Mouse (Mus musculus) embryonic facial prominence, embryonic 13.5 days (tissue): ENCODE results near the gene Hmgcs2. TPM values are rescaled to one million over a fixed set of nuclear protein-coding genes. Genes with fewer than 3 reads are reported as not detected.

Experiments
- ATAC-seq: fragments of 200-750 bp; cut with Nextera tagmentation; 2 replicates; pipeline ENCODE4 v1.8.0; 2017; ENCODE audit warnings: low read depth; ENCODE audit not compliant: insufficient number of reproducible peaks, insufficient read depth, low FRiP score, low TSS enrichment
- H3K27ac ChIP-seq: fragments of 300-500 bp; sonication (generic); 2 replicates; pipeline ENCODE4 v1.5.1; 2015; ENCODE audit warnings: moderate library complexity, mild to moderate bottlenecking, inconsistent platforms
- H3K27me3 ChIP-seq: fragments of 300-500 bp; sonication (generic); 2 replicates; pipeline ENCODE4 v1.6.1; 2015; ENCODE audit warnings: mild to moderate bottlenecking, inconsistent platforms
- H3K36me3 ChIP-seq: fragments of 300-500 bp; sonication (generic); 2 replicates; pipeline ENCODE4 v1.6.1; 2015; ENCODE audit warnings: mild to moderate bottlenecking, inconsistent platforms
- H3K4me1 ChIP-seq: fragments of 300-500 bp; sonication (generic); 2 replicates; pipeline ENCODE4 v1.6.1; 2015; ENCODE audit warnings: inconsistent platforms
- H3K4me2 ChIP-seq: fragments of 300-500 bp; sonication (generic); 2 replicates; pipeline ENCODE4 v1.6.1; 2015; ENCODE audit warnings: moderate library complexity, mild to moderate bottlenecking, inconsistent platforms
- H3K4me3 ChIP-seq: fragments of 300-500 bp; sonication (generic); 2 replicates; pipeline ENCODE4 v1.5.1; 2015; ENCODE audit warnings: mild to moderate bottlenecking, inconsistent platforms
- H3K9ac ChIP-seq: fragments of 300-500 bp; sonication (generic); 2 replicates; pipeline ENCODE4 v1.6.1; 2015; ENCODE audit warnings: mild to moderate bottlenecking, inconsistent platforms
- H3K9me3 ChIP-seq: fragments of 300-500 bp; sonication (generic); 2 replicates; pipeline ENCODE4 v1.6.1; 2016; ENCODE audit warnings: inconsistent platforms
- WGBS: fragments of 180-500 bp; shearing (Covaris S2); methylation state at CpG from one replicate; pipeline ENCODE4 v1.1.7; 2015; ENCODE audit warnings: mixed read lengths; 5-methylcytosine and 5-hydroxymethylcytosine counted together
- polyA plus RNA-seq: library from polyadenylated mRNA; unstranded; fragments of >200 nt; fragmentation: Nextera tagmentation; extraction: Ambion mirVana; gene quantifications from 2 replicates; pipeline ENCODE4 v1.2.1, GENCODE M21; 2015

Hmgcs2 gene
- polyA plus RNA-seq, 1 experiment from 2014 or later = 2.6 TPM

DNA sequence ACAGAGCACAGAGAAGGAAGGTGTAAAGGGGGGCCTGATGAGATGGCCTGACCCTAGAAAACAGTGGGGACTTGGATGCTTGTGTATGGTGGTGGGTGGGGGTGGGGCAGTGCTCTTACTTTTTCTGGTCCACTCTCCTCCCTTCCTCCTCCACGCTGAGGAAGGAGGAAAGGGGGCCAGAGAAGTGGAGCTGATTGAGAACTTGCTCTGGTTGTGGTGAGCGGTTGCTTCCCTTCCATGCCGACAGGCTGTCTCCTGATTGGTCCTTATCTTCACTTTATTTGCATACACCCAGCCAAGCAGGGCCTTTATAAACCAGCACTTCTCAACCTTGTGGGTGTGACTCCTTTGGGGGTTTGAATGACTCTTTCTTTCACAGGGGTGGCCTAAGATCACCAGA is 26.2 kb upstream of the Hmgcs2 start:
- Histone ChIP-seq H3K27ac (no peak overlapping the region), H3K4me3 (no peak overlapping the region), H3K9ac (no peak overlapping the region), H3K36me3 (no peaks in the 10 kb centered on the region), H3K27me3 (no peaks in the 10 kb centered on the region), H3K9me3 (no peaks in the 10 kb centered on the region), H3K4me1 (peaks cover 6% of the 10 kb centered on the region), H3K4me2 (no peak overlapping the region)
- no peak for ATAC-seq
- WGBS = 82% methylated on average over 2 of the region's 3 CpGs

DNA sequence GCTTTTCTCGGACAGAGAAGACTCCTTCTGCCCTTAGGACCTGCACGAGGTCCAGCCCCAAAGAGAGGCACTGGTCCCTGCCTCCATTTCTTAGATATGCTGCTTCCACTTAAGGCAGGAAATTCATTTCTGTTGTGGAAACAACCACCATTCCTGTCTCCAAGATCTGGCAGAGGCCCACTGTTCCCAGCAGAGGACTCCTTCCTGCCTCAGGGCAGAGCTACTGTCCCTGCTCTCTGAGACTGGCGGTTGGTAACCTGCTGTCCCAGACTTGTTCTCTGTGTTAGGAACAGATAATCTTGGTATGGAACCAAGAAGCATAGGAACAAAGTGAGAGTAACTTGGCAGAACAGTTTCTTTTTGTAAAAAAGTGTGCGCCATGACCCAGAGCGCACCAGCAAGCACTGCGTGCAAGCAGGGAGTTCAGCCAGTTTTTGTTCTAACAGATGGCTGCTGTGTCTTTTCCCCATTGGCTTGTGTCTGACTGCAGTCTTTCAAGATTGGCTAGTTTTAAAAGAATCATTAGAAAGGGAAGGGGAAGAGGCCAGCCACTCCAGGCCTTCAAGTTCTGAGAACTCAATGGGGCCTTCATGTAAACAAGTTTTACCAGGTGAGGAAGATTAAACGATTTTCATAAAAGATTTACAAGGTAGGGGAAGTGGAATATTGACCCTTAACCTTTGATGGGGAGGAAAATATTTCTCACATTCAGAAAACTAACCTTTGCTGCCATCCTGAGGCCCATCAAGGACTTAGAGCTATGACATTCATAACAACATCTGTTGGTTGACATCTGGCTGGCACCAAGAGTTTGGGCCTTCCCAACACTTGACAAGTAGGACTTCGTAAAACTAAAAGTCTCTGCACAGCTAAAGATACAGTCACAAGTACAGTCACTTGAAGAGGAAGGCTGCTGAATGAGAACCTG is 25.3 kb upstream of the Hmgcs2 start:
- H3K9me3 ChIP-seq = no peaks in the 10 kb centered on the region
- WGBS = 85% methylated on average over 8 of the region's 8 CpGs
- no peak overlapping the region for H3K9ac ChIP-seq
- H3K36me3 ChIP-seq = no peaks in the 10 kb centered on the region
- peaks cover 14% of the 10 kb centered on the region for H3K4me1 ChIP-seq
- no peak overlapping the region for H3K4me3 ChIP-seq
- H3K27ac ChIP-seq = 0 out of 2 replicates have a peak overlapping the region, but pooled peaks have one; percentile 29
- H3K27me3 ChIP-seq = no peaks in the 10 kb centered on the region
- ATAC-seq = no peak
- H3K4me2 ChIP-seq = no peak overlapping the region

DNA sequence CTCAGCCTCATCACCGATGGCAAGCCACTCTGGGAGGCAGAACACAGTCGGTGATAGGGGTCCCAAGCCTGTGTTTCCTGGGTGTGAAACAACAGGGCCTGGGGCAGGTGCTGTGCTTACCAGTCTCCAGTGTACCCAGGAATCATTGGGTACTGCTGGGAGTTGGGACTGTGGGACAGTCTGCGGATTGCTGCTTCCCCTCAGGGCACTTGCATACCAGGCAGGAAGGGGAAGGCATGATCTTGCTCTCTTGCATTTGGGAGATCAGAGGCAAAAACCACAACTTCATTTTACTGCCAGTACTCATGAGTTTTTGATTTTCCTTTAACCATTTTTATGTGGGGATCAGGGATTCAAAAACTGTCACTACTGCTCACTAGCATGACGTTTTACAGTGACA is 21.5 kb upstream of the Hmgcs2 start:
- Histone ChIP-seq H3K27ac (peak overlapping the region; percentile 79), H3K36me3 (no peaks in the 10 kb centered on the region), H3K27me3 (no peaks in the 10 kb centered on the region), H3K4me3 (no peak overlapping the region), H3K9ac (no peak overlapping the region), H3K9me3 (no peaks in the 10 kb centered on the region), H3K4me2 (no peak overlapping the region; the same call in 1 of the 2 replicates), H3K4me1 (peaks cover 16% of the 10 kb centered on the region)
- WGBS = 54% methylated on average over 4 of the region's 4 CpGs
- ATAC-seq = no peak

DNA sequence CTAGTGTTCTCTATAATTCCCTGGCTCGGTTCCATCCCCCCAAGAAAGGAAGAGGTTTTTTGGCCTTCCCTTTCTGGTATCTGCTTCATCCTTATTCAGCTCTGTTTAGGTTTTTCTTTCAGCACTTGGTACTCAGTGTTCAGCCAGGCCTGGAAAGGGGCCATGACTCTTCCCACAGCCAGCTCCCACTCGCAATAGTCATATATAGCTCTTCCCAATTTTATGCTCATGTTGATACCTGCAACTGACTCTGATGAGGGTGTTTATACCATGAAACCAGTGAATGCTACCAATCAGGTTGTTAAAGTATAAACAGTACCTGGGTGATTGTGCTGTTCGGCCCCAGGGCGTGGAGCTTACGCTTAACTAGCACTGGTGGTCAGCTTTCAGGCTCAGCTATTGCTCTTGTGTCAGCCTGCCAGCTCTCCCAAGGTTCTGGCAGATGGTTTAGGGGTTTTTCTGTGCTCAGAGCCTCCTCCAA is 20.9 kb upstream of the Hmgcs2 start:
- no peaks in the 10 kb centered on the region for H3K9me3 ChIP-seq
- WGBS = 63% methylated on average over 5 of the region's 5 CpGs
- H3K27me3 ChIP-seq = no peaks in the 10 kb centered on the region
- no peak overlapping the region for H3K9ac ChIP-seq
- no peaks in the 10 kb centered on the region for H3K36me3 ChIP-seq
- peak overlapping the region; percentile 73 for H3K27ac ChIP-seq
- H3K4me2 ChIP-seq = peak overlapping the region; percentile 15; the same call in 1 of the 2 replicates
- ATAC-seq = no peak
- no peak overlapping the region for H3K4me3 ChIP-seq
- peaks cover 16% of the 10 kb centered on the region for H3K4me1 ChIP-seq

DNA sequence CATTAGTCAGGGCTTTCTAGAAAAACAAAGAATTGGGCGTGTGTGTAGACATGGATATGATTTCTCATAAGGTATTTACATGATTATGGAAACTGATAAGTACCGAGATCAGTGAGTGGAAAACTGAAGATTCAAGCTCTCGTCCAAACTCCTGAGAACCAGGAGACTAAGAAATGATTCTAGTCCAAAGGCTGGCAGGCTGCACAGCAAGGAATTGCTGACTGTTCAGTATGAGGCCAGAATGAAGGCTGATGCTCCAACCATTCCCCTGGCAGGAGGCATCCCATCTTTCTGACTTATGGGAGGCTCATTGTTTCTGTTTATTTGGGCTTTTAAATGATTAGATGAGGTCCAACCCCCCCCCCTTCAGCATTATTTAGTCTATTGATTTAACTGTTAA is 19.7 kb upstream of the Hmgcs2 start:
- WGBS = 75% methylated on average over 3 of the region's 3 CpGs
- no peak overlapping the region for H3K4me2 ChIP-seq
- H3K27ac ChIP-seq = no peak overlapping the region
- H3K4me1 ChIP-seq = peaks cover 16% of the 10 kb centered on the region
- no peaks in the 10 kb centered on the region for H3K27me3 ChIP-seq
- ATAC-seq = no peak
- H3K9ac ChIP-seq = no peak overlapping the region
- H3K36me3 ChIP-seq = no peaks in the 10 kb centered on the region
- H3K9me3 ChIP-seq = no peaks in the 10 kb centered on the region
- H3K4me3 ChIP-seq = no peak overlapping the region

DNA sequence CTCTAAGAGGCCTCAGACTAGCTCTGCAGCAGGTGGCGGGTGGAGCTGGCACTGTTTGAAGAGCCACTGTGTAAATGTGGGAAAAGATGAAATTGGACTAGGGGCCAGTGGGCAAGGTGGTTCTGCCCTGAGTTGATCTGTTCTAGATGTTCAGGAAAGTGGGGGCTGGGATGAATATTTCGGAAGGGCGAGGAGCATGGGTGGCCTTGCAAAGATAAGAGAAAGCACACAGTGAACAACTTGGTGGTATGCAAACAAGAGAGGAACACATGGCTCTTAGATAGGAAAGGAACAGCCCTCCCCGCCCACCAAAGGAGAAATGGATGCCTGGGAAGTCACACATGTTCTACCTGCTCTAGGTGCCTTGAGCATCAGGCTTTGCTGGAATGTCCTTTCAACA is 18.8 kb upstream of the Hmgcs2 start:
- no peak overlapping the region for H3K27ac ChIP-seq
- no peak overlapping the region for H3K4me3 ChIP-seq
- no peak overlapping the region for H3K4me2 ChIP-seq
- no peak overlapping the region for H3K9ac ChIP-seq
- no peaks in the 10 kb centered on the region for H3K27me3 ChIP-seq
- H3K9me3 ChIP-seq = no peaks in the 10 kb centered on the region
- H3K4me1 ChIP-seq = peaks cover 19% of the 10 kb centered on the region
- 90% methylated on average over 4 of the region's 4 CpGs for WGBS
- no peak for ATAC-seq
- H3K36me3 ChIP-seq = no peaks in the 10 kb centered on the region

DNA sequence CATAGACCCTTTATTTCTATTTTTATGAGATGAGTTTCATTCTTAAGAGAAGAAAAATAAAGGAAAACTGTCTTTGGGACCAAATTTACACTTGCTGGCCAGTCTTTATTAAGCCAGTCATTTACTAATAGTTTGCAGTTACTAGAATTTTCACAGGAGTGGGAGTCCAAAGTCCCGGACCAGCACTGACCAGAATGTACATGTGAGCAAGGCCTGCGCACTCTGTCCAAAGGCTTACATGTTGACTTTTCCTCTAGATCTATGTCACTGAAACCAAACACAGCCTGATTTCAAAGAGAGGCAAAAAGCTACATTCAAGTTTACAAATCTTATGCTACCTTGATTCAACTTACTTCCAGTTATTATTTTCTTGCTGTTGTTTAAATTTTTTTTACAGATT is 18.1 kb upstream of the Hmgcs2 start:
- Histone ChIP-seq H3K9me3 (no peaks in the 10 kb centered on the region), H3K27ac (no peak overlapping the region), H3K36me3 (no peaks in the 10 kb centered on the region), H3K4me1 (peaks cover 25% of the 10 kb centered on the region), H3K4me2 (no peak overlapping the region), H3K27me3 (no peaks in the 10 kb centered on the region), H3K9ac (no peak overlapping the region), H3K4me3 (no peak overlapping the region)
- WGBS = 92% methylated on average over 2 of the region's 2 CpGs
- ATAC-seq = no peak

DNA sequence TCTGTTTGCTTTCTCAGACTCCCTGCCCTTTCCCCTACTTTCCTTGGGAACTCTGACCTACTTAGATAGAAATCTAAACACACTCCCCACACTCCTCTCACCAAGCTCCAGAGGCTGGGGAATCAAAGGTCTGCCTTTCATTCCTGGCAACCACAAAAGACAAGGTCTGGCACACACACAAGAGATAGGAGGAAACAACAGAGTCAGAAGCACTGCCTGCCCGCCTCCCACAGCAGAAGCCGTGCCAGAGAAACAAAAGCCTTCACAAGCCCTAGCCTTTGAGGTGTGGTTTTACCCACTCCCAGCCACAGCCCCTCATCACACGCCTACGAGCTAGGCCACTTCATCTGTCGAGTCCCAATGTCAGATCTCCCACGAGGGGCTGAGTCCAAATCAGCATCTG is 13.0 kb upstream of the Hmgcs2 start:
- Histone ChIP-seq H3K27ac (peak overlapping the region; percentile 72), H3K9me3 (0 out of 2 replicates have a peak, but pooled peaks cover 4% of the 10 kb centered on the region), H3K9ac (no peak overlapping the region), H3K4me3 (no peak overlapping the region), H3K4me1 (peaks cover 16% of the 10 kb centered on the region), H3K4me2 (peak overlapping the region; percentile 16; the same call in 1 of the 2 replicates), H3K27me3 (no peaks in the 10 kb centered on the region), H3K36me3 (no peaks in the 10 kb centered on the region)
- 0 out of 2 replicates have a peak, but pooled peaks have one; percentile 56 for ATAC-seq
- WGBS = 19% methylated on average over 6 of the region's 6 CpGs

DNA sequence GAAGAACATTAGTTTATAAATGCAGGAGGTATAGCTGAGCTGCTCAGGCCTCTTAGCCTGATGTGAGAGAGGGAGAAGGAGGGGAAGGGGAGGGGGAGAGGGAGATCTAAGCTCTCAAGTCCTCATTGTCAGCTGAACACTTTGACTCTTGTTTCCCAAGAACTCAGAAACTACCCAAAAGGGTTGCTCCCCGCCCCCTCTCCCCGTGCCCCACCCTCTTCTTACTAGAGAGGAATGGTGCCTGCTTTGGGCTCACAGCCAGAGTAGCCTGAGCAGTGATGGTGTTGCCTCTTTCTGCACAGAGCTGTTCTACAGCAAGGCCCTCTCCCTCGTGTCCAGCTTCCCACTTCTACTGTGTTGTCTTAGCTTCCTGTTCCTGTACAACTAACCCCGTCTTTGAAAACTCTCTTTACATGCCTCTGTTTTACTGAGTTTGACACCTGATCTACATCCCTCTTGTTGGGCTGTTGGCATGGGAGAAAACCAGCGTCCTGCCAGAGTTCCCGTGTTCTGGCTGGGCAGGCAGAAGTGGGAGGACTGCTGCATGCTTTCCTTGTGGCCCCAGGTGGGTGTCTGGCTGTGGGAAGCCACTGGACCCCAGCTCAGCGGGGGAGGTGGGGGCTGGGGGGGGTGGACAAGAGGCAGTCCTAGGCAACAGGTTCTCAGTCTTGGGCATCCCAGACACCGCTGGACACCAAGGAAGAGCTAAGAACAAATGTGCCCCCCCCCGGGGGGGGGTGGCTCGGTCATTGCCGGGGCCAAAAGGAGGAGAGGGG is 6.4 kb upstream of the Hmgcs2 start:
- Histone ChIP-seq H3K9ac (no peak overlapping the region), H3K4me1 (peaks cover 13% of the 10 kb centered on the region), H3K4me3 (no peak overlapping the region), H3K36me3 (no peaks in the 10 kb centered on the region), H3K27me3 (no peaks in the 10 kb centered on the region), H3K27ac (peak overlapping the region; percentile 39), H3K9me3 (0 out of 2 replicates have a peak, but pooled peaks cover 4% of the 10 kb centered on the region), H3K4me2 (no peak overlapping the region)
- 0 out of 2 replicates have a peak, but pooled peaks have one; percentile 62 for ATAC-seq
- 48% methylated on average over 11 of the region's 11 CpGs for WGBS

DNA sequence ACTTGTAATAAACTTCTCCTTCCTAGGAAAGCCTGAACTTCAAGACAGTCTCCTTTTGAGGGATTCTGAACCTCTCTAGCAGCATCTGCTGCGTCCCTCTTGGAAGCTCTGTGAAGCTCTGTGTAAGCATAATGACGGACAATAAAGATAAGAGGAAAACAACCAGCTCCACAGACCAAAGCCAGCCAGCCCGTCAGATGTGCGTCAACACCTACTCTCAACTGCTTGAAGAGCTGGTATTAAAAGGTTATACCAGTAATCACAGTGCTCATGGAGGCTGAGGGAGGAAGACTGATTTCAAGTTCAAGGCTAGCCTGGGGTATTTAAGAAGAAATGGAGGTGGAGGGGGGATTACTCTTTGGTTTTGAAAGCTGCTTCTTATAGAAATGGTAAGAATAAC is 553 bp upstream of the Hmgcs2 start:
- Histone ChIP-seq H3K4me3 (no peak overlapping the region), H3K36me3 (no peaks in the 10 kb centered on the region), H3K27me3 (no peaks in the 10 kb centered on the region), H3K4me1 (peaks cover 20% of the 10 kb centered on the region), H3K9me3 (no peaks in the 10 kb centered on the region), H3K27ac (no peak overlapping the region), H3K4me2 (no peak overlapping the region), H3K9ac (no peak overlapping the region)
- ATAC-seq = no peak
- WGBS = 81% methylated on average over 4 of the region's 4 CpGs

DNA sequence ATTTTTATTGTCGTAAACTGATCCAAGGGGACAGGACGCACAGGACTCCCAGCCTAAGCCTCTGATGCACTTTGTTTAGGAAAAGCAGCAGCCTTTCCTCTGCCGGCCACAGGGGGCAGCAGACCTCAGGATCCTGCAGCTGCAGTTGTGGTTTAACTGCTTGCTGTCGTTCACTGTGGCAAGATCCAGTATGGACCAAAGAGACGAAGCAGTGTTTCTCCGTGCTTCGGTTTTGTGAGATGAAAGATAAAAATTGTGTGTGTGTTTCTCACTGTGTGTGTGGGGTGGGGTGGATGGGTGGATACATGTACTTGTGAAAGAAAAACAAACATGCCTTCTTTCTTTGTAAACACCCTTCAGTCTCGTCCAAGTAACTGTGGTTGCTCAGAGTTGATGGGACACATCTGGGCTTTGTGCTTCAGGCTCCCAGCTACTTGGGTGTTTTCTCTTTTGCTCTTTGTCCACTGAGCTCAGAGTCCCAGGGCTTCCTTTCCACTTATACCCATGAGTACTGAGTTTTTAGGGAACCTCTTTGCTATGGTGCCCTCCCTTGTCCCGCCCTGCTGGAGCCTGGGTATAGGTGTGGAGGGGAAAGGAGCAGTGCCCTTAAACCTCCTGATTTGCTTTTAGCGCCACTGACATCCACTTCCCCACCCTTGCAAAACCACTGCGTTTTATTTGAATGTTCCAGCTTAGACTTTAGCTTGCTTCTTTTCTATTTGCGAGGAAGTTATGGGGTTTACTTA is 871 bp downstream of the Hmgcs2 start:
- Histone ChIP-seq H3K4me2 (peak overlapping the region; percentile 36), H3K4me1 (peaks cover 20% of the 10 kb centered on the region), H3K36me3 (no peaks in the 10 kb centered on the region), H3K9me3 (no peaks in the 10 kb centered on the region), H3K4me3 (peak overlapping the region; percentile 13), H3K27ac (peak overlapping the region; percentile 44), H3K27me3 (no peaks in the 10 kb centered on the region), H3K9ac (no peak overlapping the region)
- ATAC-seq = 0 out of 2 replicates have a peak, but pooled peaks have one; percentile 10
- WGBS = 37% methylated on average over 12 of the region's 12 CpGs
